Mouse (Mus musculus): ENCODE measurements at regions not wholly inside any gene's neighbourhood (a gene's known extent, or its start where the extent isn't known, plus 50 kb on each side); places are given as distances from the start of the nearest gene placed in this dataset. TPM values are rescaled to one million over a fixed set of nuclear protein-coding genes. Genes with fewer than 3 reads are reported as not detected.

DNA sequence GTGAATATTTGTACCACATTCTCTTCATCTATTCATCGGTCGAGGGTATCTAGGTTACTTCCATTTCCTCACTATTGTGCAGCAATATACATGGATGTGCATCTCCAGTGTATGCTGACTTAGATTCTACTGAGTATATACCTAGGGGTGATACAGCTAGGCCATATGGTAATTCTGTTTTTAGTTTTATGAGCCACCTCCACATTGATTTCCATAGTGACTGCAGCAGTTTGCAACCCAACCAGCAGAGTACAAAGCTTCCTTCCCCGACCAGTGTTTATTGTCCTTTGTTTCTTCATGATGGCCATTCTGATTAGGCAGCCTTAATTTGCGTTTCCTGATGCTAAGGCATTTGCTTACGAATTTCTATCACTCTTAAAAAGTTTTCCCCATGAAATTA, 111.1 kb upstream of the Slc39a10 start:
- no peaks in the 10 kb centered on the region for H3K9me3 ChIP-seq
- 0 out of 2 replicates have a peak, but pooled peaks cover 5% of the 10 kb centered on the region for H3K4me1 ChIP-seq
- no peaks in the 10 kb centered on the region for H3K36me3 ChIP-seq
- H3K27ac ChIP-seq = no peak overlapping the region
- no peak for DNase-seq (ENCODE audit: low spot score)
- H3K27me3 ChIP-seq (ENCODE audit: insufficient read depth, poor library complexity, severe bottlenecking) = no peaks in the 10 kb centered on the region
- H3K4me3 ChIP-seq = no peak overlapping the region
- WGBS = 75% methylated on average over 5 of the region's 5 CpGs

DNA sequence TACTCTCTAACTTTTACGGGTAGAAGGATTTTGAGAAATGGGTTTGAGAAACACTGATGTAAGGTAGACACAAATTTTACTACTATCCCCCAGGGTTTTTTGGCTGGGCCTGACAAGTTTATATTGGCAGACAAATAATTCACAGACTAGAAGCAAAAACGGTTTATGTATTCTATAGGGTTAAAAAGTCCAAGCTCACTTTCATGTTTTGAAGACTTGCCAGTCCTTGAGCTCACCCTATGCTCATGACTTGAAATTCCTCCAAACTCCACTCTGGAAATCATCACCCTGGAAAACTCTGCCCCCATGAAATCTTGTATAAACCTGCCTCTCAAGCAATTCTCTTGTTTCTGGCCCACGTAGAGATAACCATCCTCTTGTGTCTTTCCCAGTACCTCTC, 106.7 kb upstream of the Slc39a10 start:
- H3K27me3 ChIP-seq (ENCODE audit: insufficient read depth, poor library complexity, severe bottlenecking) = no peaks in the 10 kb centered on the region
- 76% methylated on average over 3 of the region's 3 CpGs for WGBS
- no peak overlapping the region for H3K4me3 ChIP-seq
- H3K27ac ChIP-seq = no peak overlapping the region
- H3K9me3 ChIP-seq = no peaks in the 10 kb centered on the region
- H3K4me1 ChIP-seq = 0 out of 2 replicates have a peak, but pooled peaks cover 2% of the 10 kb centered on the region
- H3K36me3 ChIP-seq = no peaks in the 10 kb centered on the region
- no peak for DNase-seq (ENCODE audit: low spot score)

DNA sequence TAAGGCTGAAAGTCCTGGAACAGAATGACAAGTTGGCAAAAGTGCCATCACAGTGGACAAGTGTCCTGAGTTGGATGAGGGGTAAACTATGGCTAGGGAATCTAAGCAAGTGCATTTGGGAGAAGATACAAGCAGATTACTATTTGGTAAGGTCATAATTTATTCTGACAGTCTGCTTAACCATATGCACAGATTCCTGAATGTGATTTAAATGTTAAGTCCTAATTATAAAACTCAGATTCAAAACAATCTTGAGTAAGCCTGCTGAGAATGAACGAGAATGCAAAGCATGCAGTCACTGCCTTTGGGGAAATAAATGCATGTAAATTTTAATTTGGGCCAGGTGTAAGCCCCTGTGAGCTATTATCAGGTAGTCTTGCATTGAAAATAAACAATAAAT, 93.3 kb upstream of the Slc39a10 start:
- 71% methylated on average over 1 of the region's 1 CpGs for WGBS

DNA sequence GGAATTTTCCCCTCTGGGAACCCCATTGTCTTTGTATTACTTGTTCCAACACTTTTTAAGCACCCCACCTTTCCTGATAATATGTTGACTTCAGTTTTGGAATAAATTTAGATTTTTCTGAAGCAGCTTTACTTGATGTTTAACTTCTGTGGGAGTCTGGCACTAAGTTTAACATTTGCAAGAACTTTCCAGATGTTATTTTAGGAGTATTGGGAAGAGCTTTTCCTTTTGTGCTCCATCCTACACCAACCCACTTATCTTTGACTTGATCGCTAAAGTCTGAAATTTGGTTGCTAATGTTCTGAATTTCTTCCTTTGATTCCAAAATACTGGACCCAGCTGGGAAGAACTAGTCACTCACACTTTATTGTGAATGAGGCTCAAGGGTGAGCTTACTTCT, 90.4 kb upstream of the Slc39a10 start:
- 96% methylated on average over 1 of the region's 1 CpGs for whole genome bisulfite sequencing
- no peak for DNase-seq (ENCODE audit: low spot score)
- no peak overlapping the region for H3K4me3 ChIP-seq
- no peaks in the 10 kb centered on the region for H3K9me3 ChIP-seq
- no peak overlapping the region for H3K27ac ChIP-seq
- H3K4me1 ChIP-seq = no peaks in the 10 kb centered on the region
- no peaks in the 10 kb centered on the region for H3K27me3 ChIP-seq (ENCODE audit: insufficient read depth, poor library complexity, severe bottlenecking)
- no peaks in the 10 kb centered on the region for H3K36me3 ChIP-seq

More for the DNA sequence above, 93.3 kb upstream of the Slc39a10 start:
- no peak overlapping the region for H3K4me3 ChIP-seq
- no peaks in the 10 kb centered on the region for H3K27me3 ChIP-seq (ENCODE audit: insufficient read depth, poor library complexity, severe bottlenecking)
- no peaks in the 10 kb centered on the region for H3K36me3 ChIP-seq
- H3K9me3 ChIP-seq = no peaks in the 10 kb centered on the region
- no peaks in the 10 kb centered on the region for H3K4me1 ChIP-seq
- H3K27ac ChIP-seq = no peak overlapping the region
- DNase-seq (ENCODE audit: low spot score) = no peak

DNA sequence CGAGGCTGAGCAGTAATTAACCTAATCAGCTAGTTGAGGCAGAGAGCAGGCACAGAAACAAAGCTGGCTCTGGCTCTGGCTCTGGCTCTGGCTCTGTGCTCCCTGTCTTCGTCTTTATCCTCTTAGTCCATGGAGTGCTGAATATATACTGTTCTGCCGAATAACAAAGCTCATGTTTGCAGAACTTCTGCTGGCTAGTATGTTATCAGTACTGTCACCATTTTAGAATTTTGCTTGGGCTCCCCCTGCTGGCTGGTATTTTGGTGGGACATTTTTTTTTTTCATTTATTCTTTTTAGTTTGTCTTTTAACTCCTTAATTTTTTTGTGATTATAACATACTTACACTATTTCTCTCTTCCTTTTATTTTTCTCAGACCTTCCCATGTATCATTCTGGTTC, 77.8 kb upstream of the Slc39a10 start:
- WGBS = 22% methylated on average over 3 of the region's 3 CpGs

DNA sequence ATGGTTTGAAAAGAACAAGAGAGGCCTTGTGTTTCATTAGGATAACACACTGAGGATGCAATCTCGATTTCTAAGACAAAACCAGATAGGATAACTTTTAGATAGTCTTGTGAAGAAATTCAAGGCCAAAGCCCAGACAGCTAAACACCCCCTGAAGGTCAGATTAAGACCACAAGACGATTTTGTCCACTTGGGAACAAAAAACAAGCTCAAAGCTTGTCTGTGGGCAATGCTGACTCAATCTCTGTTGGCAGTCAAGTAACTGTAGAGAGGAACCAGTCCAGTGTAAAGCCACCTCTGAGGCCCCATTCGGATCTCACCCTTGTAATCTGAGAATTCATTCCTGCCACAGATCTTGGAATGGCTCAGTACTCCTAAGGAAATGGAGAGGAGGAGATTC, 75.7 kb upstream of the Slc39a10 start:
- no peak for DNase-seq (ENCODE audit: low spot score)
- H3K36me3 ChIP-seq = no peaks in the 10 kb centered on the region
- H3K9me3 ChIP-seq = no peaks in the 10 kb centered on the region
- no peak overlapping the region for H3K27ac ChIP-seq
- peaks cover 12% of the 10 kb centered on the region; the same call in 1 of the 2 replicates for H3K4me1 ChIP-seq
- no peak overlapping the region for H3K4me3 ChIP-seq
- 58% methylated on average over 3 of the region's 3 CpGs for WGBS
- H3K27me3 ChIP-seq (ENCODE audit: insufficient read depth, poor library complexity, severe bottlenecking) = no peaks in the 10 kb centered on the region

More for the DNA sequence above, 77.8 kb upstream of the Slc39a10 start:
- Histone ChIP-seq H3K27me3 (ENCODE audit: insufficient read depth, poor library complexity, severe bottlenecking) (no peaks in the 10 kb centered on the region), H3K36me3 (no peaks in the 10 kb centered on the region), H3K4me1 (peaks cover 12% of the 10 kb centered on the region; the same call in 1 of the 2 replicates), H3K4me3 (no peak overlapping the region), H3K27ac (no peak overlapping the region), H3K9me3 (no peaks in the 10 kb centered on the region)
- DNase-seq (ENCODE audit: low spot score) = peak; percentile 69

DNA sequence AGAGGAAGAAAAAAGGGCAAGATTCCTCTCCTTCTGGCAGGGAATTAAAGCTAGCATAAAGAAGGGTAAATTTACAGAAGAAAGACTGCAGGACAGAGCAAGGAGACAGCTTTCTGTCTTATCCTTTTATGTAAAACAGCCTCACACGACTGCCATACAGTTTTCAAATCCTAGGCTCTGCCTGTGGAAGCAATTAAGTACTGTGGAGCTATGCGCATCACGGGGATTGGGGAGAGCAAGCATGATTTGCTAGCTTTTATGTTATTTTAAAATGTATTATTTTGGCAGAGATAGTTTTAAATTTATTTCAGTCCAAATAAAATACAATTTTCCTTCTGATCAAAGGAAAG, 74.2 kb upstream of the Slc39a10 start:
- no peaks in the 10 kb centered on the region for H3K27me3 ChIP-seq (ENCODE audit: insufficient read depth, poor library complexity, severe bottlenecking)
- H3K4me3 ChIP-seq = no peak overlapping the region
- DNase-seq (ENCODE audit: low spot score) = no peak
- WGBS = 66% methylated on average over 3 of the region's 3 CpGs
- no peaks in the 10 kb centered on the region for H3K9me3 ChIP-seq
- no peak overlapping the region for H3K27ac ChIP-seq
- peaks cover 12% of the 10 kb centered on the region; the same call in 1 of the 2 replicates for H3K4me1 ChIP-seq
- H3K36me3 ChIP-seq = no peaks in the 10 kb centered on the region

DNA sequence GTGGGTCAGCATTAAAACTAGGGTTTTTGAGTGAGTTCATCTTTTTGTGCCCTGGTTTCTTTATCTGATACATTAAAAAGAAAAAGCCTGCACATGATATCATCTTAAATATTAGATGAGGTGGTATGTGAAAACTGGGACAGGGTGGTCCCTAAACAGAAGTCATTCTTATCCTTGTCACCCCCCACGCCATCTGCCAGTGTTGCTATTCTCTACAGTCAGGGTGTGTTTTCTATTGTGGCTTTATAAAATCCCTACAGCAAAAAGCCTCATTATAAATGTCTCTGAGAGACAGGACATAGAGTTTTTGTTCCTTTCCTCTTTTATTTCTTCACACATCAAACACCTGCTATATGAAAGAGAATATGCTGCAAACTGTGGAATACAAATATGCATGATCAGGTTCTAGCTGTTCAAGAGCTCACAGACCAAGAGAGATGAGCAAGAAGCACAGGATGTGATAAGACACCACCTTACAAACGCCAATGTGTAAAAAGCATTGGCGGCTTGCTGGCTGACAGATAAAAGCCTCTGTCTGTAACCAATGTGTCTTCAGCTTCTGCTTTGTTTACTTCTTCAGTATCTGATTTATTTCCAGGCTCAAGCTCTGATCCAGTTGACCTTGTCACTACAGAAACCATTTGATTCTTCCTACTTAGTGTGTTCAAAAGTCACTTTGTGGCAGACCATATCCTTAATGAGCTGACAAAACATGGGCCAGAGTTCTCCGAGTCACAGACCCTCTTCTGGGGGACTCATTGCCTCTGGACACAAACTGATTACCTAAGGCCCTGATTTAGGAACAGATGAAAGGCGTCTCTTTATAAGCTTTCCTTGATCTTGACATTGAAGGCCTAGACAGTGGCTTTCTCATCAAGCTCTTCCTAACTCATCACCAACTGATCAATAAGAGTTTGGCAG, 73.6 kb upstream of the Slc39a10 start:
- no peak overlapping the region for H3K4me3 ChIP-seq
- H3K9me3 ChIP-seq = no peaks in the 10 kb centered on the region
- H3K4me1 ChIP-seq = peaks cover 12% of the 10 kb centered on the region; the same call in 1 of the 2 replicates
- no peaks in the 10 kb centered on the region for H3K36me3 ChIP-seq
- no peak overlapping the region for H3K27ac ChIP-seq
- WGBS = 34% methylated on average over 5 of the region's 5 CpGs
- DNase-seq (ENCODE audit: low spot score) = no peak
- H3K27me3 ChIP-seq (ENCODE audit: insufficient read depth, poor library complexity, severe bottlenecking) = no peaks in the 10 kb centered on the region

DNA sequence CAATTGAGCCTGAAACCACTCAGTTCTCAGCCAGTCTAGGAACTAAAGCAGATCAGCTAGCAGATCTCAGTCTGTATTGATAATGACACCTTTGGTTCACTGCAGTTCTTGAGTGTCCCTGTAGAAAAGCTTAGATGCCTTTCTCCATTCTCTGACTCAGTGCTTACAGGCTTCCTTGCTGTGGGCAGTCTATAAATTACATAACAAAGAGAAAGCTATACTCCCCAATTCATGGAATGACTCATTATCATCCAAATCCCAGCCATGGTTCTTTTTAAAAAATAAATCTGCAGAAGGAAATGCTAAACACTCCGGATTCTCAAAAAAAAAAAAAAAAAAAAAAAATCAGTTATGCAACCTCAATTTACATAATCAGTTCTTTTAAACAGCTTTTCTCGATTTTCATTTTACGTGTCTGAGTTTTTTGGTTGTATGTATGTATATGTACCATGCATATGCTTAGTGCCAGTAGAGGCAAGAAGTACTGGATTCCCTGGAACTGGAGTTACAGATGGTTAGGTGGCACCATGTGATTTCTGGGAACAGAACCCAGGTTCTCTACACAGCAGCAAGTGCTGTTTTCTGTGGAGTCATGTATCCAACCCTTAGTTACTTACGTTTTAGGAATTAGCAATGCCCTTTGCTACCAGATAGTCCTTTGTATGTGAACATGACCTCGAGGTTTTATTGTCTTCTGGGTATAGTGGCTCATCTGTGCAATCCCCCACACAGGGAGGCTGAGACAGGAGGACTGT, 71.5 kb upstream of the Slc39a10 start:
- Histone ChIP-seq H3K9me3 (no peaks in the 10 kb centered on the region), H3K27me3 (ENCODE audit: insufficient read depth, poor library complexity, severe bottlenecking) (no peaks in the 10 kb centered on the region), H3K27ac (no peak overlapping the region; the same call in 1 of the 2 replicates), H3K4me1 (peaks cover 8% of the 10 kb centered on the region; the same call in 1 of the 2 replicates), H3K36me3 (no peaks in the 10 kb centered on the region), H3K4me3 (no peak overlapping the region)
- WGBS = 81% methylated on average over 5 of the region's 5 CpGs
- DNase-seq (ENCODE audit: low spot score) = no peak

Small RNA genes lying in the stretch of these regions (microRNA-seq; reads per million reads assigned to microRNA genes)
- not detected for gene Mir6350

All from heart, embryonic 10.5 days (tissue).